Mouse (Mus musculus): ENCODE data around the gene Ccr9. TPM values are rescaled to one million over a fixed set of nuclear protein-coding genes. Genes with fewer than 3 reads are reported as not detected.

Gene Ccr9
- polyA plus RNA-seq, 1 experiment from 2014 or later, result 0.04 TPM

DNA sequence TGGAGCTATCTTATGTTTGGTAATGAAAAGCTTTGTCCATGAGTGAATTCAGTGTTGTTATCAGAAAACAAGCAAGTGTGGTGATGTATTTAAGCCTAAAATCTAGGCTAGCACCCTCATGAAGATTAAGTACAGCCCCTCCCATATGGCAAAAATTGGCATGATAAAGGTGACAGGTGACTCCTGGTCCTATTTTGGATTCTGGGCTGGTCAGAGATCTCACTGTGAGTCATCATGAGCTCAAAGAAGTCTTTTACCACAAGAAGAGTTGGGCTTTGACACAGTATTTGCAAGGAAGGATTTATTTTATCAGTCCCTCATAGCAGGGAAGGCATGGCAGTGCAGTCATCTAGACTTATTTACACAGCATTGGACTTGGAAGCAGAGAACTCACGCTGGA is 137.8 kb downstream of the Ccr9 start:
- no peak for DNase-seq (ENCODE audit: low spot score)
- Histone ChIP-seq H3K36me3 (peaks cover 74% of the 10 kb centered on the region), H3K27me3 (ENCODE audit: insufficient read depth, poor library complexity, severe bottlenecking) (no peaks in the 10 kb centered on the region), H3K4me1 (replicated peaks) (no peaks in the 10 kb centered on the region), H3K9me3 (no peaks in the 10 kb centered on the region), H3K4me3 (no peak overlapping the region), H3K27ac (no peak overlapping the region)
- WGBS, result 84% methylated on average over 1 of the region's 1 CpGs

DNA sequence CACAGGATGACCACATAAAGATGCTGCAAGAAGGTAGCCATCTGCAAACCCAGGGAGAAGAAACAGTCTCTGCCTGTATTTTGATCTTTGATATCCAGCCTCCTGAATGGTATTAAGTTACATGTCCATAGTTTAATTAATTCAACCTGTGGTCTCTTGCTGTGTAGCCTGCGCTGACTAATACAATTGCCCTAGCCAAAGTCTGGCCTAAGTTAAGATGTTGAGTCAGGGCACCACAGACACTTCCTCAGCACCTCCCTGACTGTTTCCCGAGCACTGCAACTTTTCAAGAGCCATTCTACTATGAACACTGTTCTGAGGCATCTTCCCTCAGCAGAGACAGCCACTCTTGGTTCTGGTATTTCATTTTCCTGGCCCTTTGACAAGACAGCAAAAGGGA is 140.4 kb downstream of the Ccr9 start:
- whole genome bisulfite sequencing, result 73% methylated on average over 2 of the region's 2 CpGs
- peaks cover 81% of the 10 kb centered on the region for H3K36me3 ChIP-seq
- no peak for DNase-seq (ENCODE audit: low spot score)

DNA sequence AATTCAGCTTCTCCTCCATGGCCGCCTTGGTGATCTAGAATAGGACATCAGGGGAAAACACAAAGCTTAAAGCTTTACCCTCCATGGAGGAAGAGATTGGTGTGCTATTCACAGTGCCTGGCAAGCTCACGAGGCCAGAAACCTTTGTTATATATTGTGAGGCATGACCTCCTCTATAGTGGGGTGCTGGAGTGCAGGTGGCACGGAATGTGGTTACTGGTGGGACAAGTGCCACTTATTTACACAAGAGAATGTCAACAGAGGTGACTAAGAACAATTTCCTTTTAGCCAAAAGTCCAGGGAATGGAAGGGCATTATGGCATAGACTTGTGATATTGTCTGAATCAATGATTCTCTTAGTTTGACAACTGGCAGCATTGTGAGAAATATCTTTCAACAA is 148.4 kb downstream of the Ccr9 start:
- H3K4me1 ChIP-seq (replicated peaks), result no peaks in the 10 kb centered on the region
- no peak for DNase-seq (ENCODE audit: low spot score)
- H3K36me3 ChIP-seq, result peaks cover 97% of the 10 kb centered on the region
- H3K27ac ChIP-seq, result no peak overlapping the region
- no peaks in the 10 kb centered on the region for H3K9me3 ChIP-seq
- no peaks in the 10 kb centered on the region for H3K27me3 ChIP-seq (ENCODE audit: insufficient read depth, poor library complexity, severe bottlenecking)
- 91% methylated on average over 3 of the region's 3 CpGs for WGBS
- H3K4me3 ChIP-seq, result no peak overlapping the region

More for the DNA sequence above, 140.4 kb downstream of the Ccr9 start:
- no peaks in the 10 kb centered on the region for H3K27me3 ChIP-seq (ENCODE audit: insufficient read depth, poor library complexity, severe bottlenecking)
- H3K4me3 ChIP-seq, result no peak overlapping the region
- H3K4me1 ChIP-seq (replicated peaks), result no peaks in the 10 kb centered on the region
- H3K27ac ChIP-seq, result no peak overlapping the region
- no peaks in the 10 kb centered on the region for H3K9me3 ChIP-seq

DNA sequence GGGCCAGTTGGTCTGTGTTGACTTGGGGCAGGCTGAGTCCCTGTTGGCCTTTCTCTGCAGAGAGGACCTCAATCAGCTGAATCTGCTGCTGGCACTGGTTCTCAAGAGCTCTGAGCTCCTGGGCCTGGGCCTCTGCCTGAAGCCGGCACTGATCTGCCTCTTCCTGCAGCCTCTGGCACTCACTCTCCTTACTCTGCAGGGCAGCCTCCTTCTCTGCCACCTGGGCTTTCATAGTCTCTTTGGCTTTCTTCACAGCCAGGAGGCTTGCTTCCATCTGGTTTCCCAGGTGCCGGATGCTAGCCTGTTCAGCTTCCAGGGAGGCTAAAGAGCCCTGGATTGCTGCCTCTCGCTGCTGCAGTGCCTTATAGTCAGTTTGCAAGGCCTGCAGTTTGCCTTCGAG is 150.7 kb downstream of the Ccr9 start:
- no peaks in the 10 kb centered on the region for H3K4me1 ChIP-seq (replicated peaks)

More for the DNA sequence above, 150.7 kb downstream of the Ccr9 start:
- Histone ChIP-seq H3K27ac (no peak overlapping the region), H3K27me3 (ENCODE audit: insufficient read depth, poor library complexity, severe bottlenecking) (no peaks in the 10 kb centered on the region), H3K4me3 (no peak overlapping the region), H3K36me3 (peaks cover 75% of the 10 kb centered on the region), H3K9me3 (no peaks in the 10 kb centered on the region)
- WGBS, result 88% methylated on average over 4 of the region's 4 CpGs
- DNase-seq (ENCODE audit: low spot score), result no peak

Other genes starting within 250 kb of the Ccr9 start
- 49.0 and 53.1 TPM in 2 replicates for gene Limd1, start 199.7 kb upstream of the Ccr9 start, polyA plus RNA-seq (2016; fragmentation: Nextera tagmentation; extraction: Ambion mirVana)
- 35.8 and 44.0 TPM in 2 replicates for gene Sacm1l, start 148.7 kb upstream of the Ccr9 start, polyA plus RNA-seq (2016; fragmentation: Nextera tagmentation; extraction: Ambion mirVana)
- gene Slc6a20b, start 45.9 kb upstream of the Ccr9 start, polyA plus RNA-seq (2016; fragmentation: Nextera tagmentation; extraction: Ambion mirVana), result 0.14 and 0.34 TPM in 2 replicates
- 0.63 and 0.85 TPM in 2 replicates for gene Slc6a20a, start 446 bp downstream of the Ccr9 start, polyA plus RNA-seq (2016; fragmentation: Nextera tagmentation; extraction: Ambion mirVana)
- gene Lztfl1, start 39.3 kb downstream of the Ccr9 start, polyA plus RNA-seq (2016; fragmentation: Nextera tagmentation; extraction: Ambion mirVana), result 36.6 and 39.0 TPM in 2 replicates
- gene Cxcr6, start 128.0 kb downstream of the Ccr9 start, polyA plus RNA-seq (2016; fragmentation: Nextera tagmentation; extraction: Ambion mirVana), result 0.09 TPM in 1 of 2 replicates, not detected in the other
- gene Fyco1, start 173.5 kb downstream of the Ccr9 start, polyA plus RNA-seq (2016; fragmentation: Nextera tagmentation; extraction: Ambion mirVana), result 8.5 and 9.4 TPM in 2 replicates
- 0.05 TPM in 1 of 2 replicates, not detected in the other for gene Xcr1, start 183.6 kb downstream of the Ccr9 start, polyA plus RNA-seq (2016; fragmentation: Nextera tagmentation; extraction: Ambion mirVana)